Mouse (Mus musculus) ES-E14 (cell line): ENCODE measurements around the gene Pappa. TPM values are rescaled to one million over a fixed set of nuclear protein-coding genes. Genes with fewer than 3 reads are reported as not detected.

Experiments used
- DNase-seq: peaks from one replicate; pipeline ENCODE4 v3.0.0-alpha.2; 2013; ENCODE audit warnings: low read depth, low spot score
- H3K27ac ChIP-seq: 2 replicates; pipeline ENCODE4 v1.5.1; 2012; ENCODE audit warnings: low read depth, mild to moderate bottlenecking, low read length, moderate library complexity, mixed read lengths; ENCODE audit not compliant: poor library complexity, insufficient read depth, severe bottlenecking
- H3K36me3 ChIP-seq: 2 replicates; pipeline ENCODE4 v1.6.1; 2012; ENCODE audit warnings: mild to moderate bottlenecking, low read length, moderate library complexity, mixed read lengths; ENCODE audit not compliant: control insufficient read depth, poor library complexity, insufficient read depth, severe bottlenecking
- H3K4me1 ChIP-seq, 2 experiments: fragments of 150-350 bp in 1 of 2; sonication (generic) in 1 of 2; 2 replicates each; pipeline ENCODE4 v1.6.1; 2012; ENCODE audit warnings: low read length in 2 of 2, mild to moderate bottlenecking in 1 of 2, mixed read lengths in 1 of 2; ENCODE audit not compliant: control insufficient read depth in 2 of 2, insufficient read depth in 2 of 2, poor library complexity in 1 of 2
- H3K4me3 ChIP-seq, 2 experiments: fragments of 150-350 bp in 1 of 2; sonication (generic) in 1 of 2; 2 replicates each; pipeline ENCODE4 v1.5.1; 2012; ENCODE audit warnings: low read length in 2 of 2, low read depth in 1 of 2, mild to moderate bottlenecking in 1 of 2, mixed read lengths in 1 of 2; ENCODE audit not compliant: insufficient read depth in 1 of 2, poor library complexity in 1 of 2, severe bottlenecking in 1 of 2
- H3K9ac ChIP-seq: 2 replicates; pipeline ENCODE4 v1.6.1; 2012; ENCODE audit warnings: low read depth, mild to moderate bottlenecking, low read length, mixed read lengths; ENCODE audit not compliant: poor library complexity, insufficient read depth, severe bottlenecking
- H3K9me3 ChIP-seq: fragments of 150-350 bp; sonication (generic); 2 replicates; pipeline ENCODE4 v1.6.1; 2012; ENCODE audit warnings: low read depth, mild to moderate bottlenecking, low read length; ENCODE audit not compliant: control insufficient read depth, insufficient read depth
- CHD2 ChIP-seq: IDR thresholded peaks from 2 replicates; pipeline ENCODE4 v1.6.1; 2014; ENCODE audit warnings: mild to moderate bottlenecking, low read depth, low read length, inconsistent platforms
- HCFC1 ChIP-seq: IDR thresholded peaks from 2 replicates; pipeline ENCODE4 v1.6.1; 2012; ENCODE audit warnings: low read length, inconsistent platforms, borderline replicate concordance; ENCODE audit not compliant: insufficient read depth
- MAFK ChIP-seq: IDR thresholded peaks from 2 replicates; pipeline ENCODE4 v1.6.1; 2014; ENCODE audit warnings: mild to moderate bottlenecking, low read depth, low read length, inconsistent platforms; ENCODE audit not compliant: insufficient read depth
- ZC3H11A ChIP-seq: IDR thresholded peaks from 2 replicates; pipeline ENCODE4 v1.6.1; 2012; ENCODE audit warnings: low read depth, mild to moderate bottlenecking, inconsistent platforms, low read length, borderline replicate concordance
- ZNF384 ChIP-seq: IDR thresholded peaks from 2 replicates; pipeline ENCODE4 v1.6.1; 2012; ENCODE audit warnings: low read depth, low read length, inconsistent platforms
- in situ Hi-C, 2 experiments: fragments of 600-800 bp; cut with MboI; formaldehyde crosslinking; loops; one replicate each; pipeline ENCODE4 v1.15.1; 2025; ENCODE audit warnings: low sequenced_read_pairs in 2 of 2, inconsistent platforms in 1 of 2; ENCODE audit not compliant: unreplicated experiment in 2 of 2
- total RNA-seq: library from RNA; depleted of rRNA; stranded (reverse); fragments of 300-350 nt; gene quantifications from 2 replicates; pipeline ENCODE4 v1.2.3, GENCODE M21; 2012

Pappa gene
- total RNA-seq, 1 experiment, result 0.98 TPM

DNA sequence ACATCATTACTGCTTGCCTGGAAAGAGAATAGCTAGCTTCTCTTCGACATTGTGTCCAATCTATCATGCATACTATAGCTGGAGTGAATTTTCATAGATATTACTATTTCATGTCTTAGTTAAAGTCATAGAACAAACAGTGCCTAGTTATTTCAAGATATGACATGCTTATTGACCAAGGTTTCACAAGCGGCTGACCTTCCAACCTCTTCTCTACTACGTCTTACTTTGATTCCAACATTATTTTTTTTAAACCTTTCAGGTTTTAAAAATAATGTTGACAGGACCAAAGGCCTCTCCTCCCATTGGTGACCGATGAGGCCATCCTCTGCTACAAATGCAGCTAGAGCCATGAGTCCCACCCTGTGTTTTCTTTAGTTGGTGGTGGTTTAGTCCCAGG, 255.5 kb downstream of the Pappa start:
- H3K9me3 ChIP-seq, result no peaks in the 10 kb centered on the region
- TF ChIP-seq ZC3H11A (no peak), HCFC1 (no peak), MAFK (no peak)
- in situ Hi-C loops, result no loop called here
- H3K4me3 ChIP-seq, result no peak overlapping the region
- H3K36me3 ChIP-seq, result no peaks in the 10 kb centered on the region
- H3K4me1 ChIP-seq, result no peaks in the 10 kb centered on the region
- H3K27ac ChIP-seq, result no peak overlapping the region
- no peak overlapping the region for H3K9ac ChIP-seq
- DNase-seq, result no peak

DNA sequence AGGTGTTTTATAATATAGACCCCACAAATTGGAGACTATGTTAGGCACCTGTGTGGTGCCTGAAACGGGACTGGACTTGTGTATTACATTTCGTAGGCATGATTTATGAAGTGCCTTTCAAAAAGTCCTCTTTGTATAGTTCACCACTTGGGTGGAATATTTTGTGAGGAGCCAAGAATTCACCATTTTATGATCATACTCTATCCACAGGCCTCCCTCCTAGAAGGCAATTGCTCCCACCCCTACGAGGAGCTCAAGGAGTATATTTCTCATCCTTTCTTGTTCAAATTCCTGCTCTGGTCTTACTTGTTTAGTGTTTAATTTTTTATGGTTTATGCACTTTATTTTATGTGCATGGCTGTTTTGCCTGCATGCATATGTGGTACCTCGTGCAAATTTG, 259.1 kb downstream of the Pappa start:
- no peak overlapping the region for H3K9ac ChIP-seq
- H3K36me3 ChIP-seq, result no peaks in the 10 kb centered on the region
- H3K27ac ChIP-seq, result no peak overlapping the region
- no peaks in the 10 kb centered on the region for H3K9me3 ChIP-seq
- H3K4me3 ChIP-seq, result no peak overlapping the region
- H3K4me1 ChIP-seq, result no peaks in the 10 kb centered on the region
- TF ChIP-seq HCFC1 (no peak), MAFK (no peak), CHD2 (no peak), ZNF384 (no peak), ZC3H11A (no peak)
- in situ Hi-C loops, result no loop called here
- no peak for DNase-seq

DNA sequence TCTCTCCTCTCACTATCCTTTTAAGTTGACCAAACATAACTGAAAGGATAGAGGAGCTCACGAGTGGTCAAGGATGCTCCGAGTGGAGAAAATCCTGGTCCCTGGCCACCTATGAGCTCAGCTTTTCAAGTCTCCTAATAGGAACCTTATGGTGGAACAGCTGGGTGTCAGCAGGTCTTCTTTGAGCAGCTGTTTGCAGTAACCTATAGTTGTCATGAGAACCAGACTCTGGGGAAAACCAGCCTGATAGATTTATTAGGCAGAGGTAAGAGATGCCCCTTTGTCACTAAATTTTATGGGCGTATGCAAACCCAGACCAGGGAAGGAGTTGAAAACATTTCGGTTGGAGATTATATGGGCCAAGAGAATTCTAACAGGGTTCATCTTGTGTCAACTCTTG, 267.0 kb downstream of the Pappa start:
- no peak for DNase-seq

DNA sequence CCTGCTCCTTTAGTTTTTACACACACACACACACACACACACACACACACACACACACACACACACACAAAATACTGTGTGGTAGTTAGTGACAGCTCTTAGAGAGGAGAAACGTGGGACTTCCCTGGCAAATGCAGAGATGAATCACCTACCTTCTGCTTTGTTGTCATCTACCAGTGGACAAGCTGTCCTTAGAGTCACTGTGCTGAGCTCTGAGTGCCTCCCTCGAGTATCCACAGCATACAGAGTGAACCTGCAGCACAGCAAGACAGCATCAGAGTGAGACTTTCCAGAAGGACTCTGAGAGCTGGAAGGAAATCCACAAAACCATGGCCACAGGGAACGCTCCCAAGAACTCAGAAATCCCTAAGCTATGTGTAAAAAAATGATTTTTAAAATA, 272.8 kb downstream of the Pappa start:
- no peaks in the 10 kb centered on the region for H3K9me3 ChIP-seq
- no peak overlapping the region for H3K4me3 ChIP-seq
- no peak overlapping the region for H3K27ac ChIP-seq
- no peak for DNase-seq
- TF ChIP-seq ZC3H11A (no peak), CHD2 (no peak), HCFC1 (no peak), MAFK (no peak), ZNF384 (no peak)
- H3K9ac ChIP-seq, result no peak overlapping the region
- in situ Hi-C loops, result no loop called here
- no peaks in the 10 kb centered on the region for H3K36me3 ChIP-seq
- H3K4me1 ChIP-seq, result no peaks in the 10 kb centered on the region

More for the DNA sequence above, 267.0 kb downstream of the Pappa start:
- in situ Hi-C loops, result no loop called here
- no peak overlapping the region for H3K4me3 ChIP-seq
- no peak for TF ChIP-seq HCFC1
- no peaks in the 10 kb centered on the region for H3K36me3 ChIP-seq
- no peak overlapping the region for H3K27ac ChIP-seq
- H3K9ac ChIP-seq, result no peak overlapping the region
- no peaks in the 10 kb centered on the region for H3K4me1 ChIP-seq
- no peaks in the 10 kb centered on the region for H3K9me3 ChIP-seq

DNA sequence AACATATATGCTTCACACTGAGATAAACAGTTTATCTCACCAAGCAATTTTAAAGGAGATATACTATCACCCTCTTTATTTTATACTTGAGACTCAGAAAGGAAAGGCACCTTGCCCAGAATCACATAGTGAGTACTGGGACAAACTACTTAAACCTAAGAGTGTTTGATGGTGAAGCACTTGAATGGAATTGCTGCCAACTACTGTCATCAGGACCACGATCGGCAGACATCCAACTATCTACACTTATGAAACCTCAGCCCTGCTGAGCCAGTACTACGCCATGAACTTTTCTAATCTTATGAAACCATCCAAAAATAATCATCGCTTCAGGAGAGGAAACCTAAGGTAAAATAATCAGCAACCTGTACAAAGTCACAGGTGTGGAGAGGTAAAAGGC, 275.5 kb downstream of the Pappa start:
- DNase-seq, result no peak
- Histone ChIP-seq H3K9me3 (no peaks in the 10 kb centered on the region), H3K4me3 (no peak overlapping the region), H3K9ac (no peak overlapping the region), H3K27ac (no peak overlapping the region), H3K4me1 (no peaks in the 10 kb centered on the region), H3K36me3 (no peaks in the 10 kb centered on the region)
- in situ Hi-C loops, result no loop called here
- TF ChIP-seq ZNF384 (no peak), MAFK (no peak), ZC3H11A (no peak), CHD2 (no peak), HCFC1 (no peak)
